Mouse (Mus musculus): ENCODE measurements around the gene Ube2v1.
"Not testable (repeated sequence)": the region's sequence is repeated elsewhere in the genome, so short reads cannot be mapped to it uniquely, and the experiment has no call there.

Ube2v1 gene

GRCm38 (mm10) chr2:167622352-167622751 lies 9.5 kb downstream of the Ube2v1 start:
- DNase-seq (ENCODE audit: low spot score in 2 of 2): no peak

DNA sequence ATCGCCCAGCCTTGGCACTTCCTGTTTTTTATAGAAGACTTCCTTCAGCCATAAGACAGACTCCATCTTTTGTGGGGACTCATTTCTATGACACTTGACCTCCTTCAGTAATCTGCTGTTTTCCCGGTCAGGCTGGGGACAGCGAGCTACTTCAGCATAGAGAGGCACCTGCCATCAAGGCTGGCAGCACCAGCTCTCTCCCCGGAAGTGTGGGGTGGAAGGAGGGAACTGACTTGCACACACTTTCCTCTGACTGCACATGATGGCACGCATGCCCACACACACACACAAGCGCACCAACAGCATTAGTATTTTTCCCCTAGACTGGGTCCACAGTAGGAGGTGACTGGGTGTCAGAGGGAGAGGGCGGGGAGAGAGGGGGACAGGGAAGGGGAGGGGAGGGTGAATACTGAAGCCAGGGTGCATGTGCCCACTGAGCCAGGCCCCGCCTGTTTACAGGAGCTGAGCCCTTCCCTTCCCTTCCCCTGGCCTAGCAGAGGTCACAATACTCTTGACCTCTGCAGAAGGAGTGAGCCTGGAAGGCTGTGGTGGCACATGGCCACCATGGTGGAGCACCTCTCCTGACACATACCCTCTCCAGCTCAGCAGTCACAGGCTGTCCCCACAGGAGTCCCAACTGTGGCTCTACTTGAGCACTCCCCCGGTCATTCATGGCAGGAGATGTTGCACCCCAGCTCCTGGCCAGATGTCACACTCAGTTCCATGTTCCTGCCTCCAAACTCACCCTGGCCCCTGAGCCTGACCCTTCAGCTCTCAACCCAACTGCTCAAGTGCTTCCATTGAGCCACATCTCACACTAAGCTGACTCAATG lies 10.4 kb downstream of the Ube2v1 start:
- no peak for DNase-seq (ENCODE audit: low spot score in 2 of 2)

- DNase-seq (ENCODE audit: low spot score in 2 of 2): no peak
Measured at GRCm38 (mm10) chr2:167617472-167617871, 14.4 kb downstream of the Ube2v1 start.

DNA sequence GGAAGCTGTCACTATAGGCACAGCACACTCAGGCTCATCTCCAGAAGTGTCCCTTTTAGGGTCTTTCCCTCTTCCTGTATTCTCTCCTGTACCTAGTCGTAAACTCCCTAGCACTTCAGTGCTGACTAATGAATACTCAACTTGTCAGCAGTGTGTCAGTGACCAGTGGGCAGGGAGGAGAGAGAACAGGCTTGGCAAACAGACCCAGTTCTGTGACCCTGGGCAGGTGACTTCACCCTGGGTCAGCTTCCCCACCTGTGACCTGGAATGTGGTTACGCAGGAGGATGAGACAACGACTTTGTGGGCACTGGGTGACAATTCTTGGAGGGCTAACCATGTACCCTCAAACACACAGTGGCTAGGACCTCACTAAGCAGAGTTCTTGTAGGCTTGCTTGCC lies 14.9 kb downstream of the Ube2v1 start:
- no peak for DNase-seq (ENCODE audit: low spot score in 2 of 2)

- DNase-seq (ENCODE audit: low spot score in 2 of 2): not testable (repeated sequence)
Measured at GRCm38 (mm10) chr2:167613335-167613734, 18.6 kb downstream of the Ube2v1 start.

DNA sequence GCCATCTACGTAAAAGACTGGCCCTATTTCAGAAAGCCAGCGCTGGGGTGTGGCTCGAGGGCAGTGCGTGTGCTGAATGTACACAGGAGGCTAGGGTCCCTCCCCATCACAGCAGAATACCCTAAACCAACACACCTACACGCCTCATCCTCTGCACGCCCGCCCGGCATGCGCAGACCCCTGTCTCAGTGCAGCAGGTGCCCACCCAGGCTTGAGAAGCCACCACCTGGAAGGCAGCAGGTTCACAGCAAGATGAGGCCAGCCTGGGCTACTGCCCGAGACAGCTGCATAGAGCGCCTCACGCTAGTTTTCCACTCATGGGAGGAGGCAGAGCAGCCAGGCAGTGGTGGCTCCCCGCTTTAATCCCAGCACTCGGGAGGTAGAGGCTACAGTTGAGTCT lies 19.8 kb downstream of the Ube2v1 start:
- DNase-seq (ENCODE audit: low spot score in 2 of 2): no peak

DNA sequence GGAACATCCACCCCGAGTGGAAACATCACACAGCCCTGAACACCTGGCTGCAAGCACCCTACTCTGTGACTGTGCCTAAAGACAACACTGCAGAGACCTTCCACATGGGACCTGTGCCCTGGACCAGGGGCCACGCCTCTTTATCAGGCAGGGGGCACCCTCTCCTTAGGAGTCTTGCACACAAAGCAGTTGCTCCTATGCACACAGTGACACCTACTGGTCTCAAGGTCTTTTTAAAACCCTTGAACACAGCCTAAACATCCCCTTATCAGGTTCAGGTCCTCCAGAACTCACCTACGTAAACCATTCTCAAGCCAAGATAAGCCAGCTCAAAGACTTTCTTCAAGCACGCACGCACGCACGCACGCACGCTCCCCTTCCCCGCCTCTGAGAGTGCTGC lies 20.6 kb downstream of the Ube2v1 start:
- DNase-seq (ENCODE audit: low spot score in 2 of 2): no peak

GRCm38 (mm10) chr2:167606745-167607123 lies 25.2 kb downstream of the Ube2v1 start:
- DNase-seq (ENCODE audit: low spot score in 2 of 2): no peak

DNA sequence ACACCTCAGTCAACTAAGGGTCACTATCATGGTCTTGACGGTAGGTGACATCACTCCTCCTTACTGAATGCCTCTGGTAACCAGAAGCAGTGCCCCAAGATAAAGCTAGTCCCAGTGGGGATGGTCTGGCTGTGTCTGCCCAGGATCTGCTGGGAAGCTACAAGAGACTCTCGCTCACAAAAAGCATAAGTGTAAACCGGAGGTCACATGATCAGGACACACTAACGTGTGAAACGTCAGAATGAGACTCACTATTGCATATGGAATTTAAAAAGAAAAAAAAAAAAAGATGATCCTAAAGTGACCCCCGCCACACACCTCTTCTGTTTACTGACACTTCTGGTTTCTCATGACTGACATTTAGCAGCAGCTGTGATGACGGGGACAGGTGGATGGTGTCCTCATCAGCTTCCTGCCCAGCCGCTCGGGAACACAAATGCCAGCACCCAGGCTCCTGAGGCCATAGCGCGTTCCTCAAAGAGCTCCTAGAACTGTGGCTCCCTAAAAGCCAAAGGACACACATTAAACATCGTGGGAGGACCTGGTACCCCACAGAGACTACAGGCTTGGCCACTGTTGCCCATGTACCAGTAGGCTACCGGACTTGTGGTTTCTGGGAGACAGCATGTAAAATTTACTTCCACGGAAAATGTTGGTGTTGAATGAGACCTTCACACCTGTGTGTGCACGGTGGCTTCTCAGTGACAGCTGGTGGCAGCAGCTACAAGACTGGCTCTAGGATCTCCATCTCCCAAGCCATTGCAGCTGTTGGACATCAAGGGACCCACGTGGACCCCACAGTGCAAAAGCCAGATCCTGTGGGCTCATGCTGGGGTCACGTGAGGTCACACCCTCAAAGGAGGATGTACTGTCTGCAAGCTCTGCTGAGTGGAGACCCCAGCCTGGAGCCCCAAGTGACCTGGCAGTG lies 25.8 kb downstream of the Ube2v1 start:
- DNase-seq (ENCODE audit: low spot score in 2 of 2): no peak

- peak; percentile 77 to 82 for DNase-seq (ENCODE audit: low spot score in 2 of 2)
Measured at GRCm38 (mm10) chr2:167605178-167605794, 26.6 kb downstream of the Ube2v1 start.

DNA sequence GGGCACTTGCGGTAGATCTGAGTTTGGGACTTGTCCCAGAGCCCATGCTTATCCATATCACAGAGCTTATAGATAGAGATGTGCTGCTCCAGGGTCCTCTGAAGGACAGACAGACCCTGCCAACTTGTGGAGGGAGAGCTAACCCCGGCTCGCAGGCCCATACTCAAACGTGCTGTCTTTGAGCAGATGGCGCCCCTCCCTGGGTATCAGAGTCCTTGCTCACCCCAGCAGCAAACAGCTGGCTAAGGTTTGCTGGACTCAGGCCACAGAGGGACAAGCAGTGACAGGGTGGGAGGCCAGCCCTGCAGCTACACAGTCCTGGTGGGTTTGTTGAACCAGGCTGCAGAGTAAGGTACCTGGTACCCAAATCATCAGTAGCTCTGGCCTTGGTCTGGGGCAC lies 28.9 kb downstream of the Ube2v1 start:
- no peak for DNase-seq (ENCODE audit: low spot score in 2 of 2)

DNA sequence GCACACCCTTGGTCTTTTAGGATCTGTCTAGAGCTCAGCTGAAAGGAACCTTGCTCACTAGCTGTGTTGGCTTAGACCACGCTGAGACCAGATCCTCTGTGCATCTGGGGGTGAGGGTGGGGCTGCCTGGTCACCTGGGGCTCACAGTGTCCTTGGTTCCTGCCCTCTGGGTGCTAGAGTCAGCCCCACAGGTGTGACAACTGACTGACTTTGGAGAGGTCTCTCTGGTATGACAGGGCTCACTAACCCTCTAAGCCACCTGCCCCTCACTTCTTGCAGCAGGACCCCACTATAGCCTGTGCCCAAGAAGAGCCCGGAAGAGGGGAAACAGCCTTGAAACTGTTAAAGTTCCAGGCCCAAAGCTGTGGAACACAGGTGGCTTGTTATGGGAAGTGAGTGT lies 29.5 kb downstream of the Ube2v1 start:
- DNase-seq (ENCODE audit: low spot score in 2 of 2): no peak

DNA sequence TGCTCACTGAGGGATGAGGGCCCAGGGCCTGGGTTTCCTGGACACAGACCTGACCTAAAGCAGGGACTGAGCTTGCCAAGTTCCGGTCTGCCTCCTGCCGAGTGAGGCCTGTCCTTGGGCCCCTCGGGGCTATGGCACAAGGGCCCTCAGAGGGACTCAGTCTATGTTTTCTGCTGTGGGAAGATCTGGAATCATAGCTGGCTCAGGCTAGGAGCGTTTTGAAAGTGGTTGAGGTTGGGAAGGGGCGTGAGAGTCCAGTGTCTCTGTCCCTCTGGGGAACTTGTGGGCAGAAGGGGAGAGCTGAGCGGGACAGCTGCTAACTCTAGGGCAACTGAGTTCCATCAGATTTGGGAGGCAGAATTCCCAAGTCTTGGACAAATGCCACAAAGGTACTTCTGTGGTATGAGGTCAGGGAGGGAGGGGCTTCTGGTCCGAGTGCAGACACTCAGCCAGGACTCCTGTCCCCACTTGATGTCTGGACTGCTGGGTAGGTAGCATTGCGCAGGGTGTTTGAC lies 31.4 kb downstream of the Ube2v1 start:
- no peak for DNase-seq (ENCODE audit: low spot score in 2 of 2)

DNA sequence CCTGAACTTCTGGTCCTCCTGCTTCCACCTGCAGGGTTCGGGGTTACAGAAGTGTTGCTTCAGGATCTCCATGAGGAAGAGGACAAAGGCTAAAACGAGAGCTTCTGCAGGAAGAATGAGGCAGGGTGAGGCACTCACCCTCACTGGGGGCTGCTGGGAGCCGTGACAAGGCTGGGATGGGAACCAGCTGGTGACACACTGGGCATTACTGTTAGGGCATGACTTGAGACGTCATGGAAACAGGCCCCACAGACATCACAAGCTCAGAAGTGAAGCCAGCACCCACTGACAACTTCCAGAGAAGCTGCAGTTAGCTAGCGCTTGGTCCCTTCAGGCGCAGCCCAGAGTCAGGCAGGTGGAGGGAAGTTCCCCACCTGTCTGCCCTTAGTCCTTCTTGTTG lies 32.0 kb downstream of the Ube2v1 start:
- DNase-seq (ENCODE audit: low spot score in 2 of 2): no peak

GRCm38 (mm10) chr2:167599195-167599594 lies 32.7 kb downstream of the Ube2v1 start:
- no peak for DNase-seq (ENCODE audit: low spot score in 2 of 2)

- peak in 1 of 2 experiments; percentile 21 for DNase-seq (ENCODE audit: low spot score in 2 of 2)
Measured at GRCm38 (mm10) chr2:167597492-167598186, 34.3 kb downstream of the Ube2v1 start.

GRCm38 (mm10) chr2:167596726-167597491 lies 35.0 kb downstream of the Ube2v1 start:
- DNase-seq (ENCODE audit: low spot score in 2 of 2): no peak

GRCm38 (mm10) chr2:167596262-167596661 lies 35.6 kb downstream of the Ube2v1 start:
- DNase-seq (ENCODE audit: low spot score in 2 of 2): no peak

DNA sequence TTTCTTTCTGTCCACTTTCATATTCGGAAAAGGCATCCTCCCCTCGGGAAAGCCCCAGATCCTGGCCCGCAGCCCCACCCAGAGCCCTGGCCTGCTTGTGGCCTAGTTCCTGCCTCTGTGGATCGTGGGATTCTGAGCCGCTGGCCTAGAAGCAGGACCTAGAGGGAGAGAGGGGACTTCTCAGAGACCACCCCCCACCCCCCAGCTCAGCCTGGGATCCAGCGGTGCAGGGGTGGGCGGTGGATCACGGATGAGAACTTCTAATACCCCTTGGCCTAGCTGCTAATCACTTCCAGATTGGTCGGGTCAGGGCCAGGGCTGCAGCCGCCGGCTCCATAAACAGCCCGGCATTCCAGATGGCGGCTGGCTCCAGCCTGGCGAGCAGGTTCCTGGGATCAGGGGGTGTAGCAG lies 36.1 kb downstream of the Ube2v1 start:
- DNase-seq (ENCODE audit: low spot score in 2 of 2): peak in 1 of 2 experiments; percentile 42

DNA sequence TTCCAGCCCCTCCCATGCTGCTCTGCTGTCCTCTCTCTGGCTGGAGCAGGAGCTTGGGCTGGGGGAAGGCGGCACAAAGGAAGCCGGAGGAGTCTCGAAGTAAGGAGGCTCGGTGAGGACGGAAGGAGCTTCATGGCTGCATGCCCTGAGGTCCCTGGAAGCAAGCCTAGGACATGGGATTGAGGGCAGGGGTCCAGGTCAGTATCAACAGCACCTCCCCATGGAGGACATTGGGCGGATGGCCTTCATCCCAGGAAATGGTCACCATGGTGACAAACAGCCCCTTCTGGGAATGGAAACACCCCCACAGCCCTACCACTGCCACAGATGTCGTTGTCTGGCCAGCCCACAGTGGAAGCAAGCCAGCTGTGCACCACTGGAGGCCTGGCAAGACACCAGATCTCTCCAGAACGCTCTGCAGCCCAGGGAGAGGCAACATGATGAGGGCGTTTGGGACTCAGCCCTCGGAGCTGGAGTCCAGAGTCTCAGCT lies 37.4 kb downstream of the Ube2v1 start:
- DNase-seq (ENCODE audit: low spot score in 2 of 2): peak in 1 of 2 experiments; percentile 84

All from urinary bladder, adult 18-20 months (tissue).